Mouse (Mus musculus) midbrain, postnatal 0 days (tissue): ENCODE results near the gene Efcc1. TPM values are rescaled to one million over a fixed set of nuclear protein-coding genes. Genes with fewer than 3 reads are reported as not detected.

Source experiments
- ATAC-seq: fragments of 200-750 bp; cut with Nextera tagmentation; 2 replicates; pipeline ENCODE4 v1.8.0; 2017; ENCODE audit warnings: moderate number of reproducible peaks, mild to moderate bottlenecking, moderate TSS enrichment, moderate library complexity; ENCODE audit not compliant: low FRiP score
- DNase-seq: peaks from one replicate; pipeline ENCODE4 v3.0.0-alpha.2; 2015; ENCODE audit warnings: low spot score
- H3K27ac ChIP-seq: fragments of 300-500 bp; sonication (generic); 2 replicates; pipeline ENCODE4 v1.5.1; 2014; ENCODE audit warnings: low read depth, mild to moderate bottlenecking, low read length, mixed read lengths
- H3K27me3 ChIP-seq: fragments of 300-500 bp; sonication (generic); 2 replicates; pipeline ENCODE4 v1.6.1; 2014; ENCODE audit warnings: low read length, control low read depth, mixed read lengths; ENCODE audit not compliant: insufficient read depth
- H3K36me3 ChIP-seq: fragments of 300-500 bp; sonication (generic); 2 replicates; pipeline ENCODE4 v1.6.1; 2014; ENCODE audit warnings: low read length, control low read depth, mixed read lengths; ENCODE audit not compliant: insufficient read depth
- H3K4me1 ChIP-seq: fragments of 300-500 bp; sonication (generic); 2 replicates; pipeline ENCODE4 v1.6.1; 2014; ENCODE audit warnings: mild to moderate bottlenecking, control low read depth, antibody characterized with exemption, low read length, mixed read lengths; ENCODE audit not compliant: insufficient read depth
- H3K4me2 ChIP-seq: fragments of 300-500 bp; sonication (generic); 2 replicates; pipeline ENCODE4 v1.6.1; 2014; ENCODE audit warnings: low read depth, mild to moderate bottlenecking, low read length, mixed read lengths; ENCODE audit not compliant: poor library complexity, severe bottlenecking
- H3K4me3 ChIP-seq: fragments of 300-500 bp; sonication (generic); 2 replicates; pipeline ENCODE4 v1.5.1; 2014; ENCODE audit warnings: low read depth, mild to moderate bottlenecking, low read length, moderate library complexity
- H3K9ac ChIP-seq: fragments of 300-500 bp; sonication (generic); replicated peaks from 2 replicates; pipeline ENCODE4 v1.6.1; 2014; ENCODE audit warnings: mild to moderate bottlenecking, low read length, moderate library complexity, mixed read lengths; ENCODE audit not compliant: poor library complexity, severe bottlenecking
- H3K9me3 ChIP-seq: fragments of 300-500 bp; sonication (generic); 2 replicates; pipeline ENCODE4 v1.6.1; 2016; ENCODE audit warnings: low read length, control low read depth
- CTCF ChIP-seq: IDR thresholded peaks from 2 replicates; pipeline ENCODE4 v1.5.1; 2016; ENCODE audit warnings: antibody characterized with exemption, mild to moderate bottlenecking
- WGBS: fragments of 180-500 bp; shearing (Covaris S2); extraction: QIAGEN DNeasy Blood & Tissue Kit; methylation state at CpG from one replicate; pipeline ENCODE4 v1.1.7; 2014; 5-methylcytosine and 5-hydroxymethylcytosine counted together
- polyA plus RNA-seq: library from polyadenylated mRNA; unstranded; fragments of >200 nt; fragmentation: Nextera tagmentation; extraction: Ambion mirVana; gene quantifications from 2 replicates; pipeline ENCODE4 v1.2.1, GENCODE M21; 2015
- total RNA-seq: library from RNA; depleted of rRNA; stranded (reverse); fragments of >200 nt; gene quantifications from 2 replicates; pipeline ENCODE4 v1.2.3, GENCODE M21; 2014

Efcc1 gene
- total and polyA plus RNA-seq, 2 experiments from 2014 or later, result 11.2 to 15.8 TPM

- no peak overlapping the region for H3K4me3 ChIP-seq
- no peaks in the 10 kb centered on the region for H3K4me1 ChIP-seq
- H3K27me3 ChIP-seq, result no peaks in the 10 kb centered on the region
- no peaks in the 10 kb centered on the region for H3K36me3 ChIP-seq
- H3K9me3 ChIP-seq, result no peaks in the 10 kb centered on the region
- H3K27ac ChIP-seq, result no peak overlapping the region
- 83% methylated on average over 1 of the region's 1 CpGs for WGBS
- no peak overlapping the region for H3K9ac ChIP-seq
- DNase-seq, result no peak
- no peak overlapping the region for H3K4me2 ChIP-seq
- ATAC-seq, result no peak
- no peak for TF ChIP-seq CTCF
Measured at GRCm38 (mm10) chr6:87776663-87777062, 46.0 kb downstream of the Efcc1 start.

GRCm38 (mm10) chr6:87777842-87778241 is 47.2 kb downstream of the Efcc1 start, which contains the start of gene Gp9:
Gene Gp9, plus strand, starts transcription at chr6:87778072.
- 65% methylated on average over 2 of the region's 2 CpGs for WGBS
- H3K4me3 ChIP-seq, result no peak within 1 kb of the TSS
- no peak within 1 kb of the TSS for H3K4me2 ChIP-seq
- no peaks in the 10 kb centered on the region for H3K4me1 ChIP-seq
- no peaks in the 10 kb centered on the region for H3K27me3 ChIP-seq
- TF ChIP-seq CTCF, result no peak
- H3K36me3 ChIP-seq, result no peaks in the 10 kb centered on the region
- no peak within 1 kb of the TSS for H3K27ac ChIP-seq
- ATAC-seq (no peak), DNase-seq (no peak)
- H3K9ac ChIP-seq, result no peak within 1 kb of the TSS
- H3K9me3 ChIP-seq, result no peaks in the 10 kb centered on the region

GRCm38 (mm10) chr6:87778294-87779173 is 47.9 kb downstream of the Efcc1 start:
- no peak overlapping the region for H3K4me3 ChIP-seq
- ATAC-seq (no peak), DNase-seq (peak; percentile 9)
- WGBS, result 81% methylated on average over 11 of the region's 11 CpGs
- H3K9ac ChIP-seq, result no peak overlapping the region
- H3K36me3 ChIP-seq, result no peaks in the 10 kb centered on the region
- TF ChIP-seq CTCF, result no peak
- no peaks in the 10 kb centered on the region for H3K4me1 ChIP-seq
- no peak overlapping the region for H3K27ac ChIP-seq
- H3K9me3 ChIP-seq, result no peaks in the 10 kb centered on the region
- no peak overlapping the region for H3K4me2 ChIP-seq
- H3K27me3 ChIP-seq, result no peaks in the 10 kb centered on the region

DNA sequence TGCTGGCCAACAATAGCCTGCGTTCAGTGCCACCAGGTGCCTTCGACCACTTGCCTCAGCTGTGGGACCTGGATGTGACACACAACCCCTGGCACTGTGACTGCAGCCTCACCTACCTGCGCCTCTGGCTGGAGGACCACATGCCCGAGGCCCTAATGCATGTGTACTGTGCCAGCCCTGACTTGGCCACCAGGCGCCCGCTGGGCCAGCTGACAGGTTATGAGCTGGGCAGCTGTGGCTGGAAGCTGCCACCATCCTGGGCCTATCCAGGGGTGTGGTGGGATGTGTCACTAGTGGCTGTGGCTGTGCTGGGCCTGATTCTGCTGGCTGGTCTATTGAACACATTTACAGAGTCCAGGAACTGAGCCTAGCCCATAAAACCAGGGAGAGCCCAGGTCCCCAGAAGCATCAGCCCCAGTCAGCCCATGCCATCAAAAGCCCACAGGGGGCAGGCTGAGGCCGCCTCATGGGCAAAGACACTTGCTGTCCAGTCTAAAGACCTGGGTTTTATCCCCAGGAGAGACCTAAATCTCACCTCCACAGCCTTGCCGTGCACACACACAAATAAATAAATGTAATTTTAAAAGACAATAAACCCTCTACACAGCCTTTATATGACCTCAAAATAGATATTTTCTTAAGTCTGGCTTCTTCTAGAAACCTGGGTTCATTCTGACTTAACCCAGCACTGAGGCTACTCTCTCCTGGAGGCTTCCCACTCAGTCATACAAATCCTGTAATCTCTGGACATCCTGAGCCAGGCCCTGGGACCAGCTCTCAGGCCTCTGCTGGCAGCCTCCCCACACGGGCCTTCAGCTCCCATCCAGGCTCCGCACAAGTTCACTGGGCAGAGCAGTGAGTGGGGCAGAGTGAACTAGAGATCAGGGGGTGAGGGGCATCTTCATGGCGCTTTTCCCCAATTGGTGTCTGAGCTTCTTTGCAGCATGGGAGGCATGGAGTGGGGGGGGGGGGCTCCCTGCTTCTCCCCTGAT is 48.8 kb downstream of the Efcc1 start:
- Histone ChIP-seq H3K4me1 (no peaks in the 10 kb centered on the region), H3K9ac (no peak overlapping the region), H3K4me2 (no peak overlapping the region), H3K36me3 (no peaks in the 10 kb centered on the region), H3K9me3 (no peaks in the 10 kb centered on the region), H3K27ac (no peak overlapping the region), H3K27me3 (no peaks in the 10 kb centered on the region), H3K4me3 (no peak overlapping the region)
- peak; percentile 16; the same call in 1 of the 2 replicates for TF ChIP-seq CTCF
- 83% methylated on average over 11 of the region's 11 CpGs for WGBS
- ATAC-seq (no peak), DNase-seq (no peak)

DNA sequence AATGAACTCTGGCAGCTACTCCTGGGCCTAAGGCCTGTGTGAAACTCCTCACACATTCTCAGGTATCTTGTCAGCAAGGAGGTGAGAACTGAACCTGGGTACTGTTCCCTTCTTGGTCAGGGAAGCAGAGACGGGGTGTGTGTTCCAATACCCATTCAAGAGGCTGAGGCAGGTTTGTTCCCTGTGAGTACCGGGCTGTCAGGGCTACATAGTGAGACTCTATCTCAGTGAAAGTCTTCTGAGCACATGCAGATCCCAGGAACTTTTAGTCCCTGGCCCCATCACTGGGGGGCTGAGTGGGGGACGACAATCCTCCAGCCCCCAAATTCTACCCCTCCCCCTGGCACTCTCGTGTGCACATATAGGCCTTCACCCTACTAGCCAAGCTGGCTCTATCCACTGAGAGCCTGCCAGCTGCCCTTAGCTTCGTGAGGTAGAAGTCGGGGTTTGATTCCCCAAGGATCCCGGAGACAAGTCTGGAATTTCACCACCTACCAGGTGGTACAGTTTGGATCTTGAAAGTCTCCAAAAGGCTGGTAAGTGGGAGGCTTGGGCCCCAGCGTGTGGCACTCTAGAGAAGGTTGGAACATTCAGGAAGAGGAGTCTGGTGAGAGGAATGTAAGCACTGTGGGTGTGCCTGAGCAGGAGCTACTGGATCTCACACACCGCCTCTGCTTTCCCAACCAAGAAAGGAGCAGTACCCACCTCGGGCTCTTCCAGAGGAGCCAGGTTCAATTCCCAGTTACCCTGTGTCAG is 50.1 kb downstream of the Efcc1 start:
- Histone ChIP-seq H3K9ac (no peak overlapping the region), H3K36me3 (no peaks in the 10 kb centered on the region), H3K27me3 (no peaks in the 10 kb centered on the region), H3K4me1 (no peaks in the 10 kb centered on the region), H3K4me2 (no peak overlapping the region), H3K27ac (no peak overlapping the region), H3K9me3 (no peaks in the 10 kb centered on the region), H3K4me3 (no peak overlapping the region)
- 83% methylated on average over 10 of the region's 10 CpGs for WGBS
- no peak for ATAC-seq
- DNase-seq, result no peak
- TF ChIP-seq CTCF, result no peak
